Mouse (Mus musculus) forelimb bud, embryonic 11.5 days (tissue): ENCODE results near the gene Anapc13.

Experiments used
- DNase-seq: peaks from one replicate; pipeline ENCODE4 v3.0.0-alpha.2; 2012; ENCODE audit warnings: low read depth, low spot score

Gene Anapc13

DNA sequence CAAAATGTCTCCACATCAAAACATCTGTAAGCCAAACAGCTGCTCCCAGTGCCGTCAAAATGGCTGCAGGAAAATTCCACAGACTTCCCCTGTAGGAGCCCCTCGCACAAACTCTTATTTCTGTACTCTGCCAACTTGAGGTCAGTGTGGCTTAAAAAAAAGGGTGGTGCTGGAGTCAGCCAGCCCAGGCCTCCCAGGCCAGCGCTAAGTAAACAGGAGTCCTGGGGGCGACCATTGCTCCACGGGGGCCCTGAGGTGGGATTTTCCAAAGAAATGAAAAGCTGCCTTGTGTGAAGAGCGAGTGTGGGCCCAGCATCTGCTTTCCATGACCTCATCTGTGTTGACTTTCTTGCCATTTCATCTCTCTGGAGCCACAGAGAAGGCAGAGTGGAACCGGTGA lies 55.4 kb downstream of the Anapc13 start:
- no peak for DNase-seq
